Mouse (Mus musculus): ENCODE measurements around the gene Ly6c1.
"Not testable (repeated sequence)": the region's sequence is repeated elsewhere in the genome, so short reads cannot be mapped to it uniquely, and the experiment has no call there.

Ly6c1 gene

DNA sequence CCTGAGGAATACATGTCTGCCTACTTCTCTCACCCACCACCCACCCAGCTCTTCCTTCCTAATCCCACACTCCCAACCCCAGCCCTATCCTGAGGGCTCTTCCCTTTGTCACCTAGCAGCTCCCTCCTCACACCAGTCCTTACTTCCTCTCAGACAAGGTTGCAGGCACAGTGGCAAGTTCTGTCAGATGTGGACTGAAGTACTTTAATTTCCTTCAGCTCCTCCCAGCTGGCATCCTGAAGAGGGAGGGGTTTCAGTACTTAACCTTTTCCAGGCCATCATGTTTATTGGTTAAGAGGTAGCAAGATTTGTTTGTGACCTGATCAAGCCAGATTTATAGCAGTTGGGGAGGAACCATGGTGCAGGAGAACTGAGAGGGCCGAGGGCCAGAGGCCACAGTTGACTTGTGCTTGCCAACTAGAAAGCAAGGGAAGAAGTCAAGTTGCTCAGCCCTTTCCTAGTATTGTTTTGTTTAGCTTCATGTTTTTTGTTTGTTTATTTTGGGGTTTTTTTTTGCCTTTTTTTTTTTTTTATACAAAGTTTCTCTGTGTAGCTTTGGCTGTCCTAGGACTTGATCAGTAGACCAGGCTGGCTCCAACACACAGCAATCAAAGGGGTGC, at the start of gene Ly6c1:
Ly6c1 (minus strand) TSS at position 189 of the 620 bp plus-strand sequence.
- not testable (repeated sequence) for DNase-seq (ENCODE audit: low spot score in 2 of 2)

DNA sequence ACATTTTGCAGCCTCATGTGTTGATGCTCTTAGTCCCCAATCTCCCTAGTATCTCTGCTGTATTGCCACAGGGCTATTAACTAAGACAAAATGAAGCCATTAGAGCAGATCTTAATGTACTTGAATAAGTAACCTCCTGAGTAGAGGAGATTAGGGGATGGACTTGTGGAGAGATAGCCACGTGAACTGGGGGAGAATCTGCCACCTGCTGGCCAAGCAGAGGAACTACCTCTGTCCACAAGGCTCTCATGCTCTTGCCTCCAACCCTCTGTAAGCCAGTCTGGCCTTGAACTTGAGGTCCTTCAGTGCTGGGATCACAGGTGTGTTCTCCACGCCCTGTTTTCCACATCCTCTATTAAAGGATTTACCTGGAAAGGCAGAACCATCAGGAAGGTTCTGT, 39.4 kb upstream of the Ly6c1 start:
- DNase-seq (ENCODE audit: low spot score in 2 of 2): not testable (repeated sequence)

DNA sequence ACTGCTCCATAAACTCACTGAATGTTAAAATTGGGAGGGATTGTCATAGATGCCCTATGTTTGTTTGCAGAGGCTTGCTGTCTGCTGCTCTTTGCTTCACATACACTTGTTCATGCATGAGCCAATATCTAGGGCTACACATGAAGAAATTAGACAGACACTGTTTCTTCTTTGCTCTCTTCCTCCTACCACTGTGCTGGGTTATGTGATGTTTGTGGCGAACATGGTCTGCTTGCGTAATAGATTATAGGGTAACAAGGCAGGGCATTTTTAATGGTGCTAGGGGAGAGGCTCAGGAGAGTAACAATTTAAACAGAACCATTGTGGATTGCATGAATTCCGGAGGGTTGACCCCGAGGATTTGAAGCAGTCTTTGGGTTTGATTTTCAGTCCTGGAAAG, 21.3 kb upstream of the Ly6c1 start:
- DNase-seq (ENCODE audit: low spot score in 2 of 2): no peak

DNA sequence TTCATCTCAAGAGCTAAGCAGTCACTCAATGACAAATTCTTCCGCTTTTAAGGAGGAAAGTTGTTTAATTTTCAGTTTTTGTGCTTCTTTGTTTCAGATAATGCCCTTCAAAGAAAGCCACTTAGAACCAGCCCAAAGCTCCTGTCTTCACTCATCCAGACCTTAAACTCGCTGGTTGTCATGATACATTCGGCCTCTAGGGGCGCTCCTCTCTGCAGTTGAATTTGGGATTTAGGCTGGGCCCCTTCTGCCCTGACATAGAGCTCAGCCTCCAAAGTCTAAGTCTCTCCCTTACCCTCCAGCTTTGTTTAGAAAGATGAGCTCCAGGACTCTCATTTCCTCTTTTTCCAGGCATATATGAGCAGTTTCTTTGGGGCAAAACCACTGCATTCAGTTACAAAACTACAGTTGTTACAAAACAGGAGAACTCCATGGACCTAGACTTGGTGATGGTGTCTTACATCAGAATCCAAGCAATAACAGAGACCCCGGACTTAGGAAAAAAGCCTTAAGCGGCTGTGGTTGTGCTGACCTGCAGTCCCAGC, 13.5 kb upstream of the Ly6c1 start:
- DNase-seq (ENCODE audit: low spot score in 2 of 2): not testable (repeated sequence)

DNA sequence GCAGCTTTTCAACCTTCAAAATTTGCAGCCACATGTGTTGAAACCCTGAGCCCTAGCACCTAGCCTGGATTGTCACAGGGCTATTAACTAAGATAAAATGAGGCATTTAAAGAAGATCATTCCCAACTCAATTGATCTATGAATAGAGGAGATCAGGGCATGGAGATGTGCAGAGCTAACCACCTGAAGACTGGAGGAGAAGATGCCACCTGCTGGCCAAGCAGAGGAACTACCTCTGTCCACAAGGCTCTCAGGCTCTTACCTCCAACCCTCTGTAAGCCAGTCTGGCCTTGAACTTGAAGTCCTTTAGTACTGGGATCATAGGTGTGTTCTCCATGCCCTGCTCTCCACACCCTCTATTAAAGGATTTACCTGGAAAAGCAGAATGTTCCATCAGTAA, 11.9 kb upstream of the Ly6c1 start:
- no peak for DNase-seq (ENCODE audit: low spot score in 2 of 2)

DNA sequence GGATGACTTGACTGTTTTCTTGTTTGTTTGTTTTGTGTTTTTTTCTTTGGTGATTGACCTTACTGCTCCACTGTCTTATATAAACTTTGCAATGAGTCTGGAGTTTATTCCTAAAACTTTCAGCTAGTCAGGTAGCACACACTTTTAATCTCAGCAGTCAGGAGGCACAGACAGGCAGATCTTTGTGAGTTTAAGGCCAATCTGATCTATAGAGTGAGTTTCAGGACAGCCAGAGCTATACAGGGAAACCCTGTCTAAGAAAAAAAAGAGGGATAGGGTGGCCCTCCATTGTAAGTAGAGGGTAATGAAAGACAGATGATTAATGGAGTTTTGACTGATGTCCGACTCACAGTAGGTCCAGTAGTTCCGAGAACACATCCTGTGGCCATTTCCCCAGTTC, 7.4 kb upstream of the Ly6c1 start:
- no peak for DNase-seq (ENCODE audit: low spot score in 2 of 2)

DNA sequence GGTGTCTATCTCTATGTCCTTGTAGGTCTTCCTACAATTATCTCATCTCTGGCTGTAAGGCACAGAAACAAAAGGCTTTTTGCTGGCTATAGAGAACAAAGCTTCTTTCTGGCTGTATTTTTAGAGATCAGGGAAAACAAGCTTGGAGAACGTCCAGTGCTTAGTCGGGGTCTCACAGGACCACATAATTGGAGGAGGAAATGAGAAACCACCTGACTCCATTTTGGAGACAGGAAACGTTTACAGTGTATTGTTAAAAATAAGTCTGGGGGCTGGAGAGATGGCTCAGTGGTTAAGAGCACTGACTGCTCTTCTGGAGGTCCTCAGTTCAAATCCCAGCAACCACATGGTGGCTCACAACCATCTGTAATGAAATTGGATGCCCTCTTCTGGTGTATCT, 6.8 kb upstream of the Ly6c1 start:
- not testable (repeated sequence) for DNase-seq (ENCODE audit: low spot score in 2 of 2)

DNA sequence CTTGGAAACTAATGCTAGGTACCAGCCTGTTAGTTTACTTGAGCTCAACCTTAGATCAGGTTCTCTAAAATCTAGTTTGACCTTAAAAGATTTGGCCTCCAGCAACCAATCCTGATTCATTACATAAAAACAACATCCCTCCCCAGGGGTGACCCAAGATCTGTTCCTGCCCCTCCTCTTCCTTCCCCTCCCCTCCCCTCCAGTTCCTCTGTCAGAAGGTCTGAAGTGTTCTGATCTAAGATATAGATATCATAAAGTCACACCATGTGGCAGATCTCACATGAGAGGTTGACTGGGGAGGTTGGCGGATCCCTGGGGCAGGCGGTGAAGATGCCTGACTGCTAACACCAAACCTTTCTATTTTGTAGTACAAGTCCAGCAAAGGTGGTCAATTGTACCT, 3.8 kb upstream of the Ly6c1 start:
- not testable (repeated sequence) for DNase-seq (ENCODE audit: low spot score in 2 of 2)

DNA sequence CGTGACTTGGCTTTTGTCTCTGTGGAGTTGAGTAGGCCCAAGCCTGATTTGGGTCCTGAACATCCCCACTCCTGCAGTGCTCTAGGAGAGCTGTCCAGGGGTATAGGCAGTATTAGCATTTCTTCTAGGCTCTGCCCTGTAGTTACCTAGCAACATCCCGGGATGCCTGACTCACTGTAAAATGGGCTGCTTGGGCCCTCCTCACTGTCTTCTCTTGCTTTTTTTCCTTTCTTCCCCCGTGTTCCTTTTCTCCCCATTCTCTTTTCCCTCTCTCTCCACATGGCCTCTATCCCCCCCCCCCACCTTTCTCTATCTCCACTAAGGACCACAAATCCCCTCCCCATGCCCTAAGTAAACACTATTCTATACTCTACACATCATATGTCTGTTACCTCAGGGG, 2.5 kb upstream of the Ly6c1 start:
- not testable (repeated sequence) for DNase-seq (ENCODE audit: low spot score in 2 of 2)

DNA sequence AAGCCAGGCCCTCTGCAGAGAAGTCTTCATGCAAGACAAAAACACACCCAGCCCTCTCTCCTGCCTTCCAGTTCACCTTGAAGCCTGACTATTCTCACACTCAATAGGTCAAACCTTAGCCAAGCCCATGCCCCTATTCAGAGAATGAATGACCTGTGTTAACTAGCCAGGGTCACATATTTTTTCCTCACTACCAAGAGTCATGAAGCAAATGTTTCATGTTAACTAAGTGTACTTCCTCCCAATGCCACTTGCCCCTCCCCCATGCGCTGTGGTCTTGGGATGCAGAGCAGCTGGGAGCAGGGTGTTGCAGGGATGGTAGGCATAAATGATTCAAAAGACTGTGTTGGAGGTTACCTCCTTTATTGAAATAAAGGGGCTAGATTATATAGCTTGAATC, 2.0 kb upstream of the Ly6c1 start:
- DNase-seq (ENCODE audit: low spot score in 2 of 2): not testable (repeated sequence)

DNA sequence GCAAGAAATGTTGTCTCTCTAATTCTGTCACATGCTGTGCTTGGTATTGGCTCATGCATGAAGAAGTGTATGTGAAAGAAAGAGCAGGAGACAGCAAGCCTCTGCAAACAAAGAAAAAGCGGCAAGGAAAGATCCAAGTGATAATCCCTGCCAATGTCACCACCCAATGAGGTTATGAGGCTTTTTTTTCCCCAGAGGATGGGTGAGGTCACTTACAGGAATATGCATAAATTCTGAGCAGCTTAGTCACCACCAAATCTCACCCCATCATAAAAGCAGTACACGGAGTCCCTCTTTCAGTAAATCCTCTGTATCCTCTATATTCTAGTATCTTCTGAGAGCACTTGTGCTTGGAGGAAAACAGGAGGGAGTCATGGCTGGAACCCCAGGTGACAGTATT, 1.2 kb upstream of the Ly6c1 start:
- not testable (repeated sequence) for DNase-seq (ENCODE audit: low spot score in 2 of 2)

DNA sequence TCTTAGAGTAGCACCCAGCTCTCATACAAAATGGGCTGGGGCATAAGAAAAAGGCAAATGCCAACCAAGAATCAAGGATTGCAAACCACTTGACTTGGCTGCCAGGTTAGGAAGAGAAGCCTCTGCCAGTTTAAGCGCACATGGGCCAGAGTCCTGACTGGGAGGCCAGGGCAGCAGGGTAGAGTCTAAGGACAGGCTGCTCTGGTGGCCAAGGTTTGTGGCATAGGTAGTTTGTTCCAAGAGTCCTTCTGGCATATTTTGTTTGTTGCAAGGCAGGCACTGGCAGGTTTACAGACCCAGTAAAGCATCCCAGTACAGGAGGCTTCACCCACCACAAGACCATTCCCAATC, 685 bp downstream of the Ly6c1 start:
- DNase-seq (ENCODE audit: low spot score in 2 of 2): not testable (repeated sequence)

DNA sequence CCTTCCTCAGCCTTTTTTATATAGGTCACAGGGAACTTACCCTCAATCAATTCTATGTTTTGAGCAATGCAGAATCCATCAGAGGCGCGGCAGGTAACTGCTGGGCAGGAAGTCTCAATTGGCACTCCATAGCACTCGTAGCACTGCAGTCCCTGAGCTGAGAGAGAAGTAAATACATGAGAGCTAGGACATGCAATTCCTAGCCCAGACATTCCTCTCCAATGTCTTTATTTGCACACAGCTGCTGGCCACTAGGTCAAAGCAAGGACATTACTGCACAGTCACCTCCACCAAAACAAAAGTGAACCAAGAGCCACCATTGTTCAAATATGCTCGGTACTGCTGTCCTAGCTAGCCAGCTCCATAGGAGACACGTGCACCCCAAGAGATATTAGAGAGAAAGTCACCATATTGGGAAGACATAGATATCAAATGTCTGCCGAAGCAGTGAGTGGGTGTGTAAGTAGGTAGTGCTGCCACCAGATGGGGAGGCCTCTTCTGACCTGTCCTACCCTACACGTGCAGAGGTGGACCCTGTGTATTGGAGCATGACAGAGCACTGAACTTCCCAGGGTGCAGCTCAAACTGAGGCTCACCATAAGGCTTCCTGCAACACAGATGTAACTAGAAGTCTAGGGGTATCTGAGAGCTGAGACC, 1.2 kb downstream of the Ly6c1 start:
- not testable (repeated sequence) for DNase-seq (ENCODE audit: low spot score in 2 of 2)

DNA sequence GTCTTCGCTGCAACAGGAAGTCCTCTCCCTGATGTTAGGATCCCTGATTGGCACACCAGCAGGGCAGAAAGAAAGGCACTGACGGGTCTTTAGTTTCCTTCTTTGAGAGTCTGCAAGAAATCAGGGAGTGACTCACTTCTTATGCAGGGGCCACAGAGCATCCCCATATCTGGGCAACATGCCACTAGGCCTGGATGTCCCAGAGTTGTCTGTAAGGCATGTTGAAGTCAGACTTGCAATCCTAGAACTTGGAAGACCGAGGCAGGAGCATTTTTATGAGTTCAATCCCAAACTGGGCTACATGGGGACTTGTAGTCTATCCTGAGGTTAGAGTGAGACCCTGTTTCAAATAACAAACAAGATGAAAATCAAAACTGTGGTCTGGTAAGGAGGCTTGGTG, 3.1 kb downstream of the Ly6c1 start:
- not testable (repeated sequence) for DNase-seq (ENCODE audit: low spot score in 2 of 2)

DNA sequence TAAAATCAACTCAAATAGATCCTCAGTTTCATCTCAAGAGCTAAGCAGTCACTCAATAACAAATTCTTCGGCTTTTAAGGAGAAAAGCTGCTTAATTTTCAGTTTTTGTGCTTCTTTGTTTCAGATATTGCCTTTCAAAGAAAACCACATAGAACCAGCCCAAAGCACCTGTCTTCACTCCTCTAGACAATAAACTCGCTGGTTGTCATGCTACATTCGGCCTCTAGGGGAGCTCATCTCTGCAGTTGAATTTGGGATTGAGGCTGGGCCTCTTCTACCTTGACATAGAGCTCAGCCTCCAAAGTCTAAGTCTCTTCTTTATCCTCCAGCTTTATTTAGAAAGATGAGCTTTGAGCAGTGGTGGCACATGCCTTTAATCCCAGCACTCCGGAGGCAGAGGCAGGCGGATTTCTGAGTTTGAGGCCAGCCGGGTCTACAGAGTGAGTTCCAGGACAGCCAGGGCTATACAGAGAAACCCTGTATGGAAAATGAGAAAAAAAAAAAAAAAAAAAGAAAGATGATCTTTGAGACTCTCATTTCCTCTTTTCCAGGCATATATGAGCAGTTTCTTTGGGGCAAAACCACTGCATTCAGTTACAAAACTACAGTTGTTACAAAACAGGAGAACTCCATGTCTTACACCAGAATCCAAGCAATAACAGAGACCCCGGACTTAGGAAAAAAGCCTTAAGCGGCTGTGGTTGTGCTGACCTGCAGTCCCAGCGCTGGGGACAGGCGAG, 27.4 kb downstream of the Ly6c1 start:
- DNase-seq (ENCODE audit: low spot score in 2 of 2): not testable (repeated sequence)

DNA sequence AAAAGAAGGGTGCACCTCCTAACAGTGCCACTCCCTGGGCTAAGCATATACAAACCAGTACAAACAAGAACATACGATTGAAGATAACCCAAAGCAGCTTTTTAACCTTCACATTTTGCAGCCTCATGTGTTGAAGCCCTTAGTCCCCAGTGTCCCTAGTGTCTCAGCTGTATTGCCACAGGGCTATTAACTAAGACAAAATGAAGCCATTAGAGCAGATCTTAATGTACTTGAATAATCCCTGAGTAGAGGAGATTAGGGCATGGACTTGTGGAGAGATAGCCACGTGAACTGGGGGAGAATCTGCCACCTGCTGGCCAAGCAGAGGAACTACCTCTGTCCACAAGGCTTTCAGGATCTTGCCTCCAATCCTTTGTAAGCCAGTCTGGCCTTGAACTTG, 29.2 kb downstream of the Ly6c1 start:
- DNase-seq (ENCODE audit: low spot score in 2 of 2): not testable (repeated sequence)

All from right cerebral cortex, postnatal 36 days (tissue).